Mouse (Mus musculus): ENCODE results near the gene Capn5.
A peak's percentile ranks its signal among the peaks of the same experiment; 100 is the strongest.
"Not testable (repeated sequence)": the region's sequence is repeated elsewhere in the genome, so short reads cannot be mapped to it uniquely, and the experiment has no call there.

Gene Capn5

DNA sequence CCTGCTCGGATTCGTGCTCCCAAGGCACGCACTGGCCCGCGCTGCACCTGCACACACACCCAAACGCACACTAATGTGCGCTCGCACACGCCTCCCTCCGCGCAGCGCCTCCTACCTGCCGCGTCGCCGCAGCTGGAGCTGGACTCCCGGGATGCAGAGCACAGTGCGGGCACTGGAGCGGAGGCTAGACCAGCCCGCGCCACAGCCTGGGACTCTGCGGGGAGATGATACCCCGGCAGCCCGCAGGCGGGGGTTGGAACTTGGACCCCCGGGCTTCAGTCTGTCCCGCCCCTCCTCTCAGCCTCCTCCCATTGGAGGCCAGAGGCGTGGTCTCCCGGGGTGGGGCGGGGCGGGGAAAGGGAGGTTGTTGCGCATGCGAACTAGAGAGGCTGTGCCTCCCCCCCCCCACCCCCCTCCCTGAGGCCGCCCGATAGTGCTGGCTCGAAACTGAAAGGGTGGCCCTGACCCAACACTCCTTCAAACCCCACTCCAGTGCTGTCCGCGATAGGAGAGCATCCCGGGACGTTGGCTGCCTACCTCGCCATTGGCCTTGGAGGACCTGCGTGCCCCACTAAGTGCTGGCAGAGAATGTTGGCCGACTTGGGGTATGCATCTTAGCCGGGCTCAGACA, at the start of gene Capn5:
TSS of gene Capn5 (minus strand) at position 346 of the 631 bp plus-strand sequence.
- peak; percentile 69 for DNase-seq (ENCODE audit: low read depth, low spot score)

DNA sequence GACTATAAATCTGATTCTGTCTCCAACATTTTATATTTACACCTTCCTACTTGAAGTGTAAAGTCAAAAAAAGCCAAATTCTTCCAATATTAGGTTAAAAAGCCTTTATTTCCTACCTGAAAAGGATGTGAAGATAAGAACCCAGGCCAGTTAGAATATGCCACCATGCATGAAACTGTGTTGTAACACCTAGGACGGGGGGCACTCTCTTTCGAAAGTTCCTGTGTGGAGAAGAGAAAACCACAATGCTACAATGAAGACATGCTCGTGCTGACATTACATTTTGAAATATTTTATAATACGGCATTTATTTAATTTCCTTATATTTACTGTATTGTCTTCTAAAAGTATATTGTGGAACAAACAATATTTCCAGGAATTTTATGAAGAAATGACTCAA, 45.7 kb upstream of the Capn5 start:
- DNase-seq (ENCODE audit: low read depth, low spot score): no peak

DNA sequence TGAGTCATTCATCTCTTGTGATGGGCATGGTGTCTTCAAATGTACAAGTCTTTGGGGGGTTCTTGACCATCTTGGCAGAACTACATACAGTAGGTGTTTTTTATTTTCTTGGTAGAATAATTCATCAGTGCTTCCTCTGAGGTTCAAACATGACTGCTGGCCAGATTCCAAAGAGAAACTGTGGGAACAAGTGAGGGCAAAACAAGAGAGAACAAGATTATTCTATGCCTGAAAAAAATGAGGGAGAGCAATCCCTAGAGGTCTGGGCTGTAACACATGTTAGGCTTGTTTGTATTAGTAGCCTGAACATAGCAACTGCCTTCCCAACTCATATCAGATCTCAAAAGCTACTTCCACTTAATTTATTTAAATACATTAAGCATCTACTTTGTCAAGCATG, 38.6 kb upstream of the Capn5 start:
- DNase-seq (ENCODE audit: low read depth, low spot score): no peak

DNA sequence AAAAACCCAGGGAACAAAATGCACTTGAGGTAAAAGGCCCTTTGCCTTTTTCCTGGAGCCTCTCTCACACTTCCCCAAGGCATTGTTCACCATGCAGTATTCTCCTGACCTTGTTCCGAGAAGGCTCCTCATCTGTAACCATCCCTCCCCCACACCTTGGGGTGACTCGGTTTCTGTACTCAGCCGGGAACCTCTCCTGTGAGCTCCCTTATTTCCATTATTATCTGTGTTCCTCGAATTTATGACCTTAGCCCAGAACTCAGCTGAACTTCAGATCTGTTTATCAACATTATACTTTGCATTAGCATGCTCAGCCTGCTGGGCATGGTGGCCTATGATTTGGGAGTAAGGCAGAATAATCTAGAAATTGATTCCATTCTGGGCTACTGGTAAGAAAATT, 24.9 kb upstream of the Capn5 start:
- no peak for DNase-seq (ENCODE audit: low read depth, low spot score)

DNA sequence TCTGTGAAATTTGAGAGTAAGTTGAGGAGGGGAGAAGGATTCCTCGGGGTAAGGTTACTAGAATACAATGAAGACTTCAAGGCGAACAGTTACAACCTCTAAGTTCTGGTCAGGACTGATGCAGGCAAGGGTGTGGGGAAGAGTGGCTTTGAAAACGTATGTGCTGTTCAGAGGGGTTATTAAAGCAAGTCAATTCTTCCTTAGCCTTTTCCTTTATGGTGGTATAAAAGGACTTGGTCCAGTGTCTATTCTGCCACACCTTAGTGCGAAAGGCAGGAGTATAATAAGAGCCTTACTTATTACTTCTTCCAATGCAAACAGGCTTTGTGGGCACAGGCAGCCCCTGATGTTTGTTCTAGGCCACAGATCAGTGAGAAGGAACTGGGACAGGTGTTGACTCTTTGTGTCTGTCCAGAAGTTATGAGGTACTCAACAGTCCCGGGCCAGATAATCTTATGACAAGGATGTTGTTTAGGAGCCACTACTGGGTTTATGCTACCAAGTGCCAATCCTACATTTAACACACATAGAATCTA, 23.5 kb upstream of the Capn5 start:
- DNase-seq (ENCODE audit: low read depth, low spot score): no peak

DNA sequence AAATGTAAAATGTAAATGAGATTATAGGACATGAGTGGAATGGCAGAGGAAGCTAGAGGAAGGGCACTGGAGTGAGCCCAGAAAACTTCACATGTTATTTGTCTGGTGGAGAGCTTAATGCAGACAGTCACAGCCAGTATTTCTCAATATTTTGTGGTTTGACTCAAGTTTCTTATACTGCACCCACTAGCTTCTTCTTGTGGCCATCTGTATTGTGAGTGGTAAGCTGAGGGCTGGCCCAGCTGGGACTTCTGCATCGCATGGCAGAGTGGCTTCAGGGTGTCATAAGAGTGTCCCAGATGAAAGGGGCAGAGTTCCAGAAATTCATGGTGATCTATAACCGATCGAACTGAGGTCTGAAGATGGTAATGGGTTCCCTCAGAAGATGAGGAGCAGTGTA, 22.3 kb upstream of the Capn5 start:
- DNase-seq (ENCODE audit: low read depth, low spot score): no peak

DNA sequence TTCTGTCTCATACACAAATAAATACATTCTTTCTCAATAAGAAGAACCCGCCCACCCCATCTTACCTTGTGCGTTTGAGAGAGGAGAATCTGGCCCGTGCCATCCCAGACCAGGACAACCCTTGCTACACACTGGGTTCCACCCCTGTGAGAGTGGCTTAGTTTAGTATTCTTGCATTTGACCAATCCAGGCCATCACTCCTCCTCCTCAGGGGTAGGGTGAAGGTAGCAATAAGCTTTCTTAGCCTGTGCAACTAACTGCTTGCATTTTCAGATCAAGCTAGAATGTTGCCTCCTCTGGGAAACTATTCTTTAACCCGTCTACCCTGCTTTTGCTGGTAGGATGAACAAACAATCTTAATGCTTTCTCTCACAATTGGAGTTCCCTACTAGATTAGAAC, 21.3 kb upstream of the Capn5 start, which contains the start of gene B3gnt6:
TSS of gene B3gnt6 (minus strand) at position 101 of the 400 bp plus-strand sequence.
- no peak for DNase-seq (ENCODE audit: low read depth, low spot score)

DNA sequence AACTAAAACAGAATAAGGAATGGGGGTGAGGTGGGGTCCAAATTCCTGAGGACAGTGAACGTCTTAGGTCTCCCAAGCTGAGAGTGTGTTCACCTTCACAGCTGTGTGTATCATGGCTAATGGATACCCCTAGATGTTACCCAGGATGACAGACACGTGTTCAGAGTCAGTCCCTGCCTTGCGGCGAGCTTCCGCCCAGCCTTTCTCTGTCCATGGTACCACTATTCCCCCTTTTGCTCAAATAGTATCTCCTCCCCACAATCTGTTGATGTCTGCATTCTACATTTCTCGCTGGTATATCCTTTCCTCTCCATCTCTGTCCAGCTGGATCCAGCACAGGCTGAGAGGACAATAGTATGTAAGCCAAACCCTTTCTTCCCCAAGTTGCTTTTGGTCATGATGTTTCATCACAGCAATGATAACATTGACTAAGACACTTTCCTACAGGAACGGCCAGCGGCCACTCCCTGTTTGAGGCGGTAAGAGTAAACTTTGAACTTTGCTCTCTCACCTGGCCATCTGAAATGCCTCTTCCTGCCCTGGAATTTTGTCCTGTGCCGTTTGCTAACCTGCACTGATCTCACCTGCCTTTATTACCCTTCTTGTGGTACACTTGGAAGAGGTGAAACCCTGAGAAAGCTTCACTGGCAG, 17.2 kb upstream of the Capn5 start:
- no peak for DNase-seq (ENCODE audit: low read depth, low spot score)

DNA sequence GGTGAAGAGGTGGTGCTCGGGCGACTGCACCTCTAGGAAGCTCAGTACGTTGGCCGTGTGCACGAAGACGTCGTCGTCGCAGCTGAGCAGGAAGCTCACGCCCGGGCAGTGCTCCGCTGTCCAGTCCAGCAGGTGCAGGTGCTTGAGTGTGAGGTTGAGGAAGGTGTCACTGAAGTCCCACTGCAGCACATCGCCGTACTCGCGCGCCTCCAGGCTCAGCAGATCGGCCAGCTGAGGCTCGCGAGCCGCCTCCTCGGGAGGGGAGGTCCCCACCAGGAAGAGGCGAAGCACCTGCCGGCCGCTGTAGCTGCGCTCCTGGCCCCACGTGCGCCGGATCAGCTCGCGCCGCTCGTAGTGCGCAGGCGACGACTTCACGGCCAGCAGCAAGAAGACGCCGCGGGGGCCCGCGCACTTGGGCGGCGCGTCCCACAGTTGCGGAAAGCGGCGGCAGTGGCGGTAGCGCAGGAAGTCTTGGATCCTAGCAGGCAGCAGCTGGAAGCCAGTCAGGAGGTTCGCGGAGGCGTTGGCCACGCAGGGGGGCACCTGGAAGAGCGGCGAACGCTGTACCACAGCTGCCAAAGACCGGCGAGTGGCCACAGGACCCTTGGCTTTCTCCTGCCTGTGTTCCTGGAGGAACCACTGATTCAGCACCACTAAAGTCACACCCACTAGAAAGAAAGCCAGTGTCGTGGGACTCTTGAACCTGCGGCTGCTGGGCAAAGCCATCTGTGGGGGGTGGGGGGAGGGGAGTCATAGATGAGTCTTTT, 16.1 kb upstream of the Capn5 start:
- DNase-seq (ENCODE audit: low read depth, low spot score): no peak

DNA sequence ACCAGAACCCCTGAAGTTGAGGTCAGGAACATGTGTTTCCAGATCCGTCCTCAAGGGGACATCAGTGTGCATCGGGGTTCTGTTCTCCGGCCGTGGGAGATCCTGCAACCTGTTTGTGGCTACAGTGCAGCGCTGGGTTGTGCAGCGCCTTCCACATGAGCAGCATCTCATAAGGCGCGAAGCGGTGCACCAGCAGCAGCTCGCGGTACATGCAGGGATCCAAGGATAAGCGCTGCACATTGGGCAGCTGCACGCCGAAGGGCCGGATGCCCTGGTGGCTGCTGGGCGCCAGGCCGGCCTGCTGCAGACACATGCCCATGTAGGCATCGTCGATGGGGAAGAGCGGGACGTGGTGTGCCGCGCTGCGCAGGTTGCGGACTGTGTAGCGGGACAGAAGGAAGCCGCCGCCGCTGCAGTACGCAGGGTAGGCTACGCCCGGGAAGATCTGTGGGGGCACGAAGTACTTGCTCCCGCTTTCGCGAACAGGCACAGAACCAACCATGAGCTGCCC, 15.5 kb upstream of the Capn5 start:
- no peak for DNase-seq (ENCODE audit: low read depth, low spot score)

DNA sequence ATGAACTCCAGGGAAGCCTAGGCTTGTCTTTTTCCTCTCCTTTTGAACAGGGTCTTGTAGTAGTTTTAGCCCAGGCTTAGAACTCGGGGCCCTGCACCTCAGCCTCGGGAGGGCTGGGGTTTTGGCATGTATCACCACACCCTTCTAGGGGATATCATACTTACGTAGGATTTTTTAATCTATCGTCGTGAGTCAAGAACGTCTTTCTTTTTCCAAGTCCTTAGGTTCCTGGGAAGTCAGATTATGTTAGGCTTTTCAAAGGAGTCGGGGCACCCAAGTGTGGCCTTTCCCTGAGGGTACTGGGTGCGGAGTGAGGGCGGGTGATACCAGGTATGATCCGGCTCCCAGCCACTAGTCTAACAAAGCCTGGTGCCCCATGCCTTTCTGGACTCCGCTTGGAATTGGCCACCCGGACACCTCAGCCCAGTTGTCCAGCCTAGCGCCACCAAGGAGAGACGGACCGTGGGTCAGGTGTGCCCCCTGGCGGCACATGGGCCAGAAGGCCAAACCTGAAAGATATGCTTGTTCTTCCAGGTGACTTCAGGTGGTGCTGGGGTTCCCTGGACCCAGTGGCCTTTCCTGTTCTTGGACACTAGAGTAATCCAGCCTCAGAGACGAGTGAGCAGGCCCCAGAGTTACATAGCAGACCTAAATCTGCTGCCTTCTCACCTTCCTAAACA, 13.6 kb upstream of the Capn5 start:
- DNase-seq (ENCODE audit: low read depth, low spot score): no peak

DNA sequence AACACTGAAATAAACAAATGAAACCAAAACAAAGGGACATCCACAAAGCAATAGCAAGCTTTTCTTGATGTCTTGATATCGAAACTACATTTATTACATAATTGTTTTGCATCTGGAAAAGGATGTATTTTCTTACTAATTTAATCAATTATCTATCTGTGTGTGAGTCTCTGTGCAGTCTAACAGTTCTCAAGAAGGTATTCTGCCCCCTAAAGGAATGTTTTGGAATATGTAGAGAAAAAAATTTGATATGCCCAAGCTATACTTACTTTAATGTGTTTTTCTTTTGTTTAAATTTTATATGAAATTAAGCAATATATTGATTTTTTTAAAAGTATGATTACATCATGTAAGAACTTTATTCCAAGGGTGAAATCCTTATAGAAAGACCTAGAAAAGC, 12.5 kb upstream of the Capn5 start:
- no peak for DNase-seq (ENCODE audit: low read depth, low spot score)

DNA sequence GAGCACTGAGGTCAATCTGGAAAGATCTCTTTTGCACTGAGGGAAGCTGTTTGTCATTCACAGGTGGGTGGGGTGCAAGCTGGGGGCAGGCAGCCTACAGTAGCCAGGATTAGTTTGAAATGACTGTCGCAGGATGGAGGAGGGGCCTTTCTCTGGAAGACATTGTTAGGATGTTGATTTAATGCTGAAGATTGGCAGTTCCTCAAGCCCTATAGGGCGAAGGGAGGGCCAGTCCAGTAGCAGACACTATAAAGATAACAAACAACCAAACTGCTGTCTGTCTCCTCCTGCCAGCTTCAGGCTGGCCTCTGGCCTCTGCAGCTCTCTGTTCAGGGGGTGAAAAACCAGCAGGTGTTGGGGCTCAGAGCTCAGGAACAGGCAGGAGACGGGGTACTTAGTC, 11.7 kb upstream of the Capn5 start:
- no peak for DNase-seq (ENCODE audit: low read depth, low spot score)

DNA sequence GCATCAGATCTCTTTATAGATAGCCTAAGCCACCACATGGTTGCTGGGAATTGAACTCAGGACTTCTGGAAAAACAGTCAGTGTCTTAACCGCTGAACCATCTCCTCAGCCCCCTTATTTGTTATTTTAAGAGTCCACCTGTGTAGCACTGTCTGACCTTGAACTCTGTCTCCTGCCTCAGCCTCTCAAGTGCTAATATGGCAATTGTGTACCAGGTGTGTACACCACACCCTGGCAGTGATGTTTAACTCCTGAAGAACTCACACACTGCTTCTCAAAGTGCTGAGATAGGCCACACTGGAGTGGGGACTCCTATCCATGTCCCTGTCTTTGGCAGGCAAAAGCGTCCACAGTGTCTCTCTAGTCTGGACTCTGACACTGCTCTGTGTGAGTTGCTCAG, 10.6 kb upstream of the Capn5 start:
- no peak for DNase-seq (ENCODE audit: low read depth, low spot score)

DNA sequence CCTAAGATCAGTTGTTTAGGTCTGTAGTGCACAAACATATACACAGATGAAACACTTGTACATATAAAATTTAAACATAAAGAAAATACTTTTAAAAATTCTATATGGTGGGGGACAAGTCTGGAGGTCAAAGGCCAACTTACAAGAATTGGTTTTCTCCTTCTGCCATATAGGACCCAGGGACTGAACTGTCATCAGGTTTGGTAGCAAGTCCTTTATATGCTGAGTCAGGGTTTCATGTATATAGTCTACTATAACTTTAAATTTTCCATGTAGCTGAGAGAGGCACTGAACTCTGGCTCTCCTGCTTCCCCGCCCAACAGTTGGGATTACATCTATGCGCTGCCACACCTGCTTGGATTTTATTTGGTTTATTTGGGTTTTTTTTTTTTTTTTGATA, 10.2 kb upstream of the Capn5 start:
- DNase-seq (ENCODE audit: low read depth, low spot score): no peak

DNA sequence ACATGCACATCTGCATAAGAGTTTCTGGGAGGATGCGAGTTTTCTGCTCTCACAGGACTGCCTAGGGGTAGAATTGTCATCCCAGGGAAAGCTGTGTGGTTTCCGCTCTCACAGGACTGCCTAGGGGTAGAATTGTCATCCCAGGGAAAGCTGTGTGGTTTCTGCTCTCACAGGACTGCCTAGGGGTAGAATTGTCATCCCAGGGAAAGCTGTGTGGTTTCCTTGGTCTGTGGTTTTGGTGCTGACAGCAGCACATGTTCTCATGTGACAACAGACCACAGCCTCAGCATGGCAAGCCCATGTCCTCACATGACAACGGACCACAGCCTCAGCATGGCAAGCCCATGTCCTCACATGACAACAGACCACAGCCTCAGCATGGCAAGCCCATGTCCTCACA, 9.3 kb upstream of the Capn5 start:
- DNase-seq (ENCODE audit: low read depth, low spot score): not testable (repeated sequence)

DNA sequence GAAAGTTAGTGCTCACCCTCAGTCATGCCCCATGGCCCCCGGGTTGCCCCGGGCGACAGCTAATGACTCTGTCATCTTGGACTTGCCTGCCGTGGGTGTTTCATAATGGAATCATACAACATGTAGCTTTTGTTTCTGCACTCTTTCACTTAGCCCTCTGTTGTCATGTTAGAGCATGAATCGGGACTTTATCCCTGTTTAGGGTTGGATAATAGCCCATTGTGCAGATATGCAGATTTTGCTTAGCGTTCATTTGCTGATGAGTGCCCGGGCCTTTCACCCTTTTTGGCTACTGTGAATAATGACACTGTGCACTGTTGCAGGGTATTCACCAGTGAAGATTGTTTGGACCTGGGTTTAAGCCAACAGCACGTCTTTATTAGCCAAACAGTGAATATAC, 8.6 kb upstream of the Capn5 start:
- peak; percentile 34 for DNase-seq (ENCODE audit: low read depth, low spot score)

DNA sequence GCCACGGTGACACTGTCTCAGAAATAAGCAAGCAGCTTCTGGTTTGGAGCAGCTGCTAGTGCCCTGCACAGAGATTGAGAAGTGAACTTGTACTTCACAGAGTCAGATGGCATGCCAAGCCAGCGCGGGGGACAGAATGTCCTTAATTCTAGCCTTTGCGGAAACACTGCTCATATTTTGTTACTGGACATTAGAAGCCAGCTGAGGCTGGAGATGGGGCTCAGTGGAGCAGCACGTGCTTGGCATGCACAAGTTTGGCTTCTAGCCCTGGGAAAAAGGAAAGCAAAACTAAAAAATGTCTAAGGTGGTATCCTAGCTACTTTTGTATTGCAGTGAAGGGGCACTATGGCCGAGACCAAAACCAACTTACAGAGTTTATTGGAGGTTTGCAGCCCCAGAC, 7.3 kb upstream of the Capn5 start:
- no peak for DNase-seq (ENCODE audit: low read depth, low spot score)

DNA sequence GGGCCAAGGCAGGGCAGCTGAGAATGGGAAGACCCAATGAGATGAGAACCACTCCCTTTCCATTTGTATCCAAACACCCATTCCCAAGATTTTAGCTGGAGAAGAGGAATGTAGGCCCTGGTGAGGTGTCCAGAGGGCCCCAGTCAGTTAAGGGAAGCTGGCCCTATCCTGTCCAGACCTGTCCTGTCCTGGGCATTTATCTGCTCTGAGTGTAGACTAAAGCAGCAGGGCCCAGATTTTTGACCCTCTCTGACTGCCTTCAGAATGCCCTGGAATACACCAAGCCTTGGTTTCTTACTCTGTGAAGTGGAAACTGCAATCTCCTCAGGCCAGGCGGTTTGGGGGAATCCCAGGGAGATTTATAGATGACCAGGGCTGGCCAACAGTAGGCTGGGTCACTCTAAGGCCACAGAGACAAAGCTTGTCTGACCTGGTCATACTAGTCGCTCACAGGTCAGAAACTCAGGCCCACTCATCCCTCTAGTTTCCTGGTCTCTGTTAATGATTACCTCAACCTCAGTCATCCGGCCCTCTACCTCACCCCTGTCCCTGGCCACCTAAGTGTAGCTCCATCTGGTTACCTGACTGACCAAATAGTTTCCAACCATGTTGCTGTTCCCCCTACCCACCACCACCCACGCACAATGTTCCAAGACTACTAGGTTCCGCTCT, 622 bp upstream of the Capn5 start:
- DNase-seq (ENCODE audit: low read depth, low spot score): no peak

DNA sequence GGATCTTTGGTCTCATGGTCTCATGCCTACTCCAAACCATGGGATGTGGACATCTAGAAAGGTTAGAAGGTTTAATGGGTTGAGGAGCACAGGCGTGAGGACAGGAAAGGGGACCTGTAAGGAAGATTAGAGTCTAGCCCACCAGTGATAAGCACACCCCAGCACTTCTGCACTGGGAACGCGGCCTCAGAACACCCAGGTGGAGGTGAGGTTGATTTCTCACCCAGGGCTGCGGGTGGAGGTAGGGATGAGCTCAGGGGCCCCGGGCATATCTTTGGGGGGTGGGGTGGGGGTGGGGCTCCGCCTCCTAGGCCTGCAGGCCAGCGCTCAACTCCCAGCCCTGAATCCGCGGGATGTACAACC, 527 bp downstream of the Capn5 start:
- DNase-seq (ENCODE audit: low read depth, low spot score): no peak

DNA sequence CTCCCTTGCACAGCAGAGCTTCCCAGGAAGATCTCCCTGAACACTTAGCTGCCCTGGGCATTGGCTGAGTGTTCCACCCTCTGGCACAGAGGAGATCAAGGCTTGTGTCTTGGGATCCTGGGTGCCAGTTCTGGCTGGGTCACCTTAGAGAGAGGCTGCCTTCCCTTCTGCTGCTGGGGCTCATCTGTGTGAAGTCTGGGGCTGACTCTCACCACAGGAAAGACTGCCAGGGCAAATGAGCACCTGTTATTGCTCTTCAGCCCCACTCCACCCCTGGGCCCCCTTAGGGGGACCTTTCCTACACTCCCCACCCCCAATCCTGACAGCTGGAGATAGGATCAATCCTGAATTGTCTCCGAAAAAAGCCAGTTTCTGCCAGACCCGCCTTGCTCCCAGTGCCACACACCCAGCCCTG, 996 bp downstream of the Capn5 start:
- DNase-seq (ENCODE audit: low read depth, low spot score): no peak
